Mouse (Mus musculus): ENCODE results near the gene Olfr221. TPM values are rescaled to one million over a fixed set of nuclear protein-coding genes. Genes with fewer than 3 reads are reported as not detected.
A peak's percentile ranks its signal among the peaks of the same experiment; 100 is the strongest.

The Olfr221 gene
- polyA plus RNA-seq, 1 experiment from 2014 or later = not detected

DNA sequence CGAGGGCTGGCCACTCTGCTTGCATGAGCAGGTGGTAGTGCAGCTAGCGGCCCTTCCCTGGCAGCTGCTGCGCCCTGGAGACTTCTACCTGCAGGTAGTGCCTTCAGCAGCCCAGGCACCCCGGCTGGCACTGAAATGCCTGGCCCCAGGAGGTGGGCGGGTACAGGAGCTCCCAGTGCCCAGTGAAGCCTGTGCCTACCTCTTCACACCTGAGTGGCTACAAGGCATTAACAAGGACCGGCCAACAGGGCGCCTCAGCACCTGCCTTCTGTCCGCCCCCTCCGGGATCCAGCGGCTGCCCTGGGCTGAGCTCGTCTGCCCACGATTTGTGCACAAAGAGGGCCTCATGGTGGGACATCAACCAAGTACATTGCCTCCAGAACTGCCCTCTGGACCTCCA, 53.5 kb downstream of the Olfr221 start:
- Histone ChIP-seq H3K27me3 (ENCODE audit: low read depth, poor library complexity, severe bottlenecking) (0 out of 2 replicates have a peak, but pooled peaks cover 4% of the 10 kb centered on the region), H3K27ac (0 out of 2 replicates have a peak overlapping the region, but pooled peaks have one; percentile 4), H3K4me1 (peaks cover 40% of the 10 kb centered on the region), H3K36me3 (peaks cover 70% of the 10 kb centered on the region), H3K4me3 (no peak overlapping the region), H3K9me3 (replicated peaks) (no peaks in the 10 kb centered on the region)
- no peak for DNase-seq (ENCODE audit: low spot score)
- 78% methylated on average over 12 of the region's 12 CpGs for WGBS

DNA sequence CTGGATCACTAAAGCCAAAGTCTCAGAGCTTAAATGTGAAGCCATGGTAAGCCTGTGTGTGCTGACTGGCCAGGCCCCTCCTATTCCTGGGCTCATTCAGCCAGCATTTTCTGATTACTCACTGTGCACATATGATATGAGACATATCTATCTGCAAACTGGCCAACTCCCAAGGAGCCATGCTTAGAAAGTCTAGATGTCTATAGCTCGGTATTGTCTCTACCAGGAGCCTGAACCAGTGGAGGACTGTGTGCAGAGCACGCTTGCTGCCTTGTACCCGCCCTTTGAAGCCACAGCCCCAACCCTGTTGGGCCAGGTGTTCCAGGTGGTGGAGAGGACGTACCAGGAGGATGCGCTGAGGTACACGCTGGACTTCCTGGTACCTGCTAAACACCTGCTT, 55.1 kb downstream of the Olfr221 start:
- H3K27ac ChIP-seq = 0 out of 2 replicates have a peak overlapping the region, but pooled peaks have one; percentile 98
- H3K4me1 ChIP-seq = peaks cover 46% of the 10 kb centered on the region
- WGBS = 96% methylated on average over 6 of the region's 6 CpGs
- H3K4me3 ChIP-seq = peak overlapping the region; percentile 78; the same call in 1 of the 2 replicates
- H3K27me3 ChIP-seq (ENCODE audit: low read depth, poor library complexity, severe bottlenecking) = 0 out of 2 replicates have a peak, but pooled peaks cover 4% of the 10 kb centered on the region
- no peaks in the 10 kb centered on the region for H3K9me3 ChIP-seq (replicated peaks)
- peaks cover 56% of the 10 kb centered on the region for H3K36me3 ChIP-seq
- no peak for DNase-seq (ENCODE audit: low spot score)

DNA sequence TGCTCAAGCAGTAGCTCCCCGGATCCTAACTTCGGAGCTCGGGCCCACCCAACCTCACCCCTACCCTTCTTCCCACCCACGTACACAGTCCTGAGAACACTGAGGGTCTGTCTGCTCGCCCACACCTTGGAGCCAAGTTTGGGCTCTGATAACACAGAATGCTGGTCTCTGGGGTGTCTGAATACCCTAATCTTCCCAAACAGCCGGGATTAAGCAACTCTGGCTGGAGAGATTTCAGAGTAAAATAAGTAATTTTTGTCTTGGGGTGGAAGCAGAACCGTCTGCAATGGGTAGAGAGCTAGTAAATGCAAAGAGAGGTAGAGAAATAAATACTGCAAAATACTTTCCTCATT, 56.1 kb downstream of the Olfr221 start:
- H3K4me1 ChIP-seq = peaks cover 46% of the 10 kb centered on the region
- 6% methylated on average over 7 of the region's 7 CpGs for WGBS
- peak overlapping the region; percentile 78 for H3K4me3 ChIP-seq
- H3K36me3 ChIP-seq = peaks cover 46% of the 10 kb centered on the region
- DNase-seq (ENCODE audit: low spot score) = no peak
- H3K27me3 ChIP-seq (ENCODE audit: low read depth, poor library complexity, severe bottlenecking) = 0 out of 2 replicates have a peak, but pooled peaks cover 4% of the 10 kb centered on the region
- no peaks in the 10 kb centered on the region for H3K9me3 ChIP-seq (replicated peaks)
- peak overlapping the region; percentile 98 for H3K27ac ChIP-seq

DNA sequence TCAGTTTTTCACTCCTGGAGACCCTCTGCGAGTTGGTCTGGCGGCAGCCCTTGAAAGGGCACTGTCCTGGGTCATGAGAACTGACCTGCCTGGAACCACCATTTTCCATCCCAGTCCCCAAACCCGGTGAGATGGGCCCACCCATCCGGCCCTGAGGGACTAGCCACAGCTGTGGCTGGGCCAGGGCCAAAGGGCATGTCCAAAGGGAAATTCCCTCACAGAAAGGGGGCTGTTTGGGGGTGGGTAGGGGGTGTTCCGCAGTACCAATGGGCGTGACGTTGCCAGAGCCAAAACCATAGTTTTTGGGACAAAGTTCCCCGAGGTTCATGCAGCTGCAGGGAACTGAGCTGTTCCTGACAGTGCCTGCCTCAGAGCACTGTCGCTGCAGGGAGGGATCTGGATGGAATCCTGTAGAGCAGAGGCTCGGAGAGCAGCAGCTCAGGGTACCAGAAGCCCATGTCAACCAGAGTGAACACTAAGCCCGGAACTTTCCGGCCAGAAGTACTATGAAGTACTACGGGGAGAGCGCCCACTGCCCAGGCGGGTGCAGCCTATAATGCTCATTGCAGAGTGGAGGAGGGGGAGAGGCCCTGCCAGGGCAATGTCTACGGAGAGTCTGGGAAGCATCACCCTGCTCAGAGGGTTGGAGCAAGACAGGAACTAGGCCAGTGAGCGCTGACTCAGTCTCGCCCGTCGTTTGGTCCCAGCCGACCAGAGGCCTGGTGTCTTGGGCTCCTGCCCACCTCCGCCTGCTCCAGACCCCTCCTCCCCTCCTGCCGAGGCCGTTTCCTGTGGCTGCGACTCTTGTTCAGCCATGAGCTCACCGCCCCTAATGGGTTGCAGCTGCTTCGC, 56.7 kb downstream of the Olfr221 start:
- under 1% methylated on average over 27 of the region's 27 CpGs for WGBS

DNA sequence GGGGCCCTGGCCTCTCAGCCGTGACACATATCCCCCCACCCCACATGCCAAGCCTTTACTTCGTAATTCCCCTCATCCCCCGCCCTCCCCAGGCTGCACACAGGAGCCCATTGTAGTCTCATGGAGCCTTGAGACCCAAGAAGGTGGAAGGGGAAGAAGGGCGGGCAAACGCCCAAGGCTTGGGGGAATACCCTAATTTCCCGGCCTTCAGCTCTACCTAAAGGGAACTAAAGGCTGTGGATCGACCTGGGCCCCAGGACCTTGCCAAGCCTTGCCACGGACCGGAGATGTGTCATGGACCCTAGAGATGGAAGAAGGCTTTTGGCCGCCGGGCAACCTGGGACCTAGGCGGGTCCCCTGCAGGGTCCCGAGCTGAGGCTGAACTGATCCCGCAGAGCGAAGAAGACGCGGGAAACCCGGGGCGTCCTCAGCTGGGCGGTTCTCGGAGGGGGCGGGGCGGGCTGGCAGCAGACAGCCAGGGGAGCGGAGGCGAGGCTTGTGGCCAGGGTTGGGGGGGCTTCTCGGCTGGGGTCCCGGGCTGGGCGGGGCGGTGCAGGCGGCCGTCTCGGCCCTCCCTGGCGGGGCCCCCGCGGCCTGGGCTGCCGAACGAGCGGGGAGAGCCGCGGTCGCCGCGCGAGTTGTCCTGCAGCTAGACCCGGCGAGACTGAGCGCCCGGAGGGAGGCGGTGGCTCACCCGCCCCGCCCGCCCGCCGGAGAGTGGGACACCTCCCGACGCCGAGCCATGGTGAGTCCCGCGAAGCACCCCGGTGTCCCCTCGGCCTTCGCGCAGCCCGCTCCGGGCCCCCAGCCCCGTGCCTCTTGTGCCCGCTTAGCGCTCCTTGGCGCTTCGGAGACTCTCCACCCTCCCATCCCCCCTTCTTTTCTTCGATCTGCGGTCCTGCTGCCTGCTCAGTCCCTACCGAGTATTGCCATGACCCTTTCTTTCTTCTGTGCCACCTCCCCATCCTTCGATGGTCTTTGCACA, 57.7 kb downstream of the Olfr221 start, which contains the start of gene Arhgef40:
TSS of gene Arhgef40 (plus strand) at position 473 of the 985 bp plus-strand sequence.
- Histone ChIP-seq H3K36me3 (peaks cover 30% of the 10 kb centered on the region), H3K27ac (peak within 1 kb of the TSS; percentile 98), H3K9me3 (replicated peaks) (no peaks in the 10 kb centered on the region), H3K4me3 (peak within 1 kb of the TSS; percentile 78), H3K27me3 (ENCODE audit: low read depth, poor library complexity, severe bottlenecking) (0 out of 2 replicates have a peak, but pooled peaks cover 4% of the 10 kb centered on the region), H3K4me1 (peaks cover 44% of the 10 kb centered on the region)
- DNase-seq (ENCODE audit: low spot score) = peak; percentile 91
- under 1% methylated on average over 73 of the region's 74 CpGs for WGBS

More for the DNA sequence above, 56.7 kb downstream of the Olfr221 start:
- Histone ChIP-seq H3K36me3 (peaks cover 40% of the 10 kb centered on the region), H3K27me3 (ENCODE audit: low read depth, poor library complexity, severe bottlenecking) (0 out of 2 replicates have a peak, but pooled peaks cover 4% of the 10 kb centered on the region), H3K27ac (peak overlapping the region; percentile 98), H3K9me3 (replicated peaks) (no peaks in the 10 kb centered on the region), H3K4me1 (peaks cover 46% of the 10 kb centered on the region), H3K4me3 (peak overlapping the region; percentile 78)
- DNase-seq (ENCODE audit: low spot score) = peak; percentile 93

Other genes with a start within 250 kb of the Olfr221 start
- not detected in 2 replicates for gene AY358078, start 242.4 kb downstream of the Olfr221 start, polyA plus RNA-seq (2016; fragmentation: Nextera tagmentation; extraction: Ambion mirVana)
- not detected in 2 replicates for gene Ear6, start 188.8 kb downstream of the Olfr221 start, polyA plus RNA-seq (2016; fragmentation: Nextera tagmentation; extraction: Ambion mirVana)
- gene Mettl17, start 157.6 kb downstream of the Olfr221 start, polyA plus RNA-seq (2016; fragmentation: Nextera tagmentation; extraction: Ambion mirVana) = 48.6 and 54.1 TPM in 2 replicates
- gene Slc39a2, start 149.6 kb downstream of the Olfr221 start, polyA plus RNA-seq (2016; fragmentation: Nextera tagmentation; extraction: Ambion mirVana) = 0.31 and 0.39 TPM in 2 replicates
- gene Ndrg2, start 128.3 kb downstream of the Olfr221 start, polyA plus RNA-seq (2016; fragmentation: Nextera tagmentation; extraction: Ambion mirVana) = 5.0 and 8.3 TPM in 2 replicates
- gene Tppp2, start 124.0 kb downstream of the Olfr221 start, polyA plus RNA-seq (2016; fragmentation: Nextera tagmentation; extraction: Ambion mirVana) = not detected in 2 replicates
- not detected in 2 replicates for gene Rnase13, start 119.7 kb downstream of the Olfr221 start, polyA plus RNA-seq (2016; fragmentation: Nextera tagmentation; extraction: Ambion mirVana)
- gene Arhgef40, start 57.7 kb downstream of the Olfr221 start, polyA plus RNA-seq (2016; fragmentation: Nextera tagmentation; extraction: Ambion mirVana) = 190 and 236 TPM in 2 replicates
- gene Tmem253, start 26.8 kb downstream of the Olfr221 start, polyA plus RNA-seq (2016; fragmentation: Nextera tagmentation; extraction: Ambion mirVana) = 0.41 and 0.66 TPM in 2 replicates
- 45.6 and 51.1 TPM in 2 replicates for gene Zfp219, start 21.7 kb downstream of the Olfr221 start, polyA plus RNA-seq (2016; fragmentation: Nextera tagmentation; extraction: Ambion mirVana)
- 898 and 916 TPM in 2 replicates for gene Hnrnpc, start 61.6 kb upstream of the Olfr221 start, polyA plus RNA-seq (2016; fragmentation: Nextera tagmentation; extraction: Ambion mirVana)
- gene Rpgrip1, start 68.2 kb upstream of the Olfr221 start, polyA plus RNA-seq (2016; fragmentation: Nextera tagmentation; extraction: Ambion mirVana) = 116 and 121 TPM in 2 replicates
- 78.5 and 84.5 TPM in 2 replicates for gene Supt16, start 155.0 kb upstream of the Olfr221 start, polyA plus RNA-seq (2016; fragmentation: Nextera tagmentation; extraction: Ambion mirVana)
- gene Chd8, start 215.3 kb upstream of the Olfr221 start, polyA plus RNA-seq (2016; fragmentation: Nextera tagmentation; extraction: Ambion mirVana) = 43.9 and 49.6 TPM in 2 replicates
- 49.3 and 56.6 TPM in 2 replicates for gene Tox4, start 236.7 kb upstream of the Olfr221 start, polyA plus RNA-seq (2016; fragmentation: Nextera tagmentation; extraction: Ambion mirVana)
- 20.8 and 21.8 TPM in 2 replicates for gene Rab2b, start 237.1 kb upstream of the Olfr221 start, polyA plus RNA-seq (2016; fragmentation: Nextera tagmentation; extraction: Ambion mirVana)

All from limb, embryonic 10.5 days (tissue).